Mouse (Mus musculus) megakaryocyte, adult 5-6 weeks (primary cell): ENCODE measurements around the gene Dnajc11. TPM values are rescaled to one million over a fixed set of nuclear protein-coding genes. Genes with fewer than 3 reads are reported as not detected.
A peak's percentile ranks its signal among the peaks of the same experiment; 100 is the strongest.

ENCODE experiments used
- ATAC-seq: 2 replicates; pipeline ENCODE4 v1.8.0; 2016; ENCODE audit warnings: mild to moderate bottlenecking, inconsistent platforms; ENCODE audit not compliant: poor library complexity, severe bottlenecking
- total RNA-seq, 2 experiments: library from RNA; stranded (forward) in 1 of 2; stranded (reverse) in 1 of 2; fragments of 153-499, 151-499 nt in 1 of 2; fragments of 221-1000, 200-1000 nt in 1 of 2; gene quantifications; 2 replicates each; pipeline versions ENCODE4 v1.2.3 to v1.2.4; 2015 to 2017

Gene Dnajc11
- total RNA-seq, 2 experiments from 2014 or later = 18.1 to 34.7 TPM

- ATAC-seq = peak; percentile 27; the same call in 1 of the 2 replicates
Observed at GRCm38 (mm10) chr4:151932576-151933504, 651 bp upstream of the Dnajc11 start.

DNA sequence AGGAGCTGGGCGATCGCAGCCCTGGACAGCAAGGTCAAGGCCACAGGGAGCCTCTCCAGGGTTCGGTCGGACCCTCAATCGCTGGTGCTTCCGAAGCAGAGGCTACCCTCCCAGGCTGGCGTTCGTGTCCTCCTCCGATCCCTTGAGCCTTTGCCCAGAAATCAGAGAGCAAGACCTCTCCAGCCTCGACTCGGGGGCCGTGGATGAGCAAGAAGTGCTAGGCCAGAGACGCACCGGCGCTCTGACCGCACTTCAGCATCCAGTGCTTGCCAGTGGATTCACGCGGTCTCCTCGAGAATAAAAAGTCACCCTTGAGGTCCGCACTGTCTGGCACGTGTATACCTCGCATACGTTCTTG is 703 bp downstream of the Dnajc11 start:
- peak; percentile 17 for ATAC-seq

DNA sequence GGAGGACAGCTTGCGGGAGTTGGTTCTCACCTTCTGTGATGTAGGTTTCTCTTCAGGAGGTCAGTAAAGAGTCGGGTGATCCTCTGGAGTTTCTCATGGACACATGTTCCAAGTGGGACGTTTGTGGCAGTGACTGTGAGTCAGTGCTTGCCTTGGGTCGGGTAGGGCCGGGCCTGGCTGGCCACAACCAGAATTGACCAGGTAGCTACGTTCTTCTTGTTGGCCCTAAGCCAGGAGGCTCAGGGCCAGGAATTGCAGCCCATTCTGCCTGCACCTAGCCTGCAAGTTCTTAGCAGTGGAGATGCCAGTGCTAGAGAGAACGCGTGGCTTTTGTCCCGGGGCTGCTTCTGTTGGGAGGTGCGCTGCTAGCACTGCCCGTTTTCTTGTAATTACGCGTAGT is 4.0 kb downstream of the Dnajc11 start:
- ATAC-seq = no peak

DNA sequence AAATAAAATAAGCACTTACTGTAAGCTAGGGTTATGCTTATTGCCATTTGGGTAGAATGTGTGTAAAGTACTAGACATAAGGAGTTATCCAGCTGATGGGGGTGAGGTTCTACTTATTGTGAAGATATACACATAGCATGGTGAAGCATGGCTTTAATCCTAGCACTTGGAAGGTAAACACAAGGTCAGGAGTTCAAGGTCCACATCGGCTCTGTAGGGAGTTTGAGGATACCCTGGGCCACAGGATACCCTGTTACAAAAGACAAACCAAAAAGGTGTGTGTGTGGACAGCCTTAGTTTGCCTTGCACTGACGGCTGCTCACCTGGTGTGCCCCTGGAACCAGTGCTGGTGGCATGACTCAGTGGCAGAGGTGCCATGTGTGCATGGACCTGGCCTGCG is 4.6 kb downstream of the Dnajc11 start:
- no peak for ATAC-seq

DNA sequence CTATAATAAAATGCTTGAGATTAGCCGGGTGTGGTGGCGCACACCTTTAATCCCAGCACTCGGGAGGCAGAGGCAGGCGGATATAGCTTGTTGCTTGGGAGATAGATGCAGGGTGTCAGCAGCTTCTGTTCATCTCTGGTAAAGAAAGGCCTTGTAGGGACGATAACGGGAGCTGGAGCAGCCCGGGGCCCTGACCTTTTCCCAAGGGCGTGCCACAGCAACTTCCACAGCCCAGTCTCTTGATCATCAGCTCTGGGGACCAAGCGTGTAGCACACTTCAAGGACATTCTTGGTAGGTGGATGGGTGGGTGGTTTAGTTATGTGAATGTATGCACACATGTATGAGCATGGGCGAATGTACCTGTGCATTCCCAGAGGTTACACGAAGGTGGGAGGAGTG is 12.7 kb downstream of the Dnajc11 start:
- no peak for ATAC-seq

DNA sequence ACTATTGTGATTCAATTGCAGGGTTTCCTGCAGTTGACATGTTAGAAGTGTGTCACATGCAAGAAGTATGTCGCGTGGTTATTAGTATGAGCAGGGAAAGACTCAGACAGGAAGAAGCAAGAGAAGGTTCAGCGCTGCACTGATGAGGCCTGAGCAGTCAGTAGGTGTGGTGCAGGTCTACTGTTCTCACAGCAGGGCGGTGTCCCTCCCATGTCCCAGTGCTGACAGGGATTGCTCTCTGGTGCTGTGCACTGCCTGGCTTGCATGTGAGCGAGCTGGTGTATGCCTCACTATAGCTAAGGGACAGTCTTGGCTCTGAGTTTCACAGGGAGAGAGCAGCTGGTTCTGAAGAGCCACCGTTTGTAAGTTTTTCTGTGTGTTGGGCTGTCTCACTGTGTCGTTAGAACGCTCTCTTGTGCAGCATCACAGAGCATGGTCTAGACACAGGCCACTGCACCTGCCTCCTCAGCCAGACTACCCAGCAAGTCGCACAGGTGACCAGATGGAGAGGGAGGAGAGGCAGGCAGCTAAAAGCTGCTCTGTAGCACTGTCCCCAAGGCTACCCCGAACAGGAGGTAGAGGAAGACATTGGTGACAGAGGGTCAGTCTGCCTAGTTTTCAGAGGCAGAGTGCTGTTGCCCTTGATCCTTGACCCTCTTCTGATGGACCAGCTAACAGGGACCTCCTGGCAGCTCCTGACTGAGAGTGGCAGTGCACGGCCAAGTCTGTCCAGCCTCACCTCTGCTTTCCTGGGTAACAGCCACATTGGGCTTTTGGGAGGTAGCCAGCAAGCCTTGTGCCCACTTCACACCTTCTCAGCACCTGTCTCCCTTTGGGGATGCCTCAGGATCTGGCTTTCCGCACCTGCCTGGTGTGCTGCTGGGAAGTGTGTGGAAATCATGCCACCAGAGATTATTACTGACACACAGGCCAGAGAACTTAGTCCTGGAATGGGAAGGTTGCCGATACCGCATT is 15.3 kb downstream of the Dnajc11 start:
- no peak for ATAC-seq

- ATAC-seq = no peak
Observed at GRCm38 (mm10) chr4:151953209-151953608, 19.7 kb downstream of the Dnajc11 start.

DNA sequence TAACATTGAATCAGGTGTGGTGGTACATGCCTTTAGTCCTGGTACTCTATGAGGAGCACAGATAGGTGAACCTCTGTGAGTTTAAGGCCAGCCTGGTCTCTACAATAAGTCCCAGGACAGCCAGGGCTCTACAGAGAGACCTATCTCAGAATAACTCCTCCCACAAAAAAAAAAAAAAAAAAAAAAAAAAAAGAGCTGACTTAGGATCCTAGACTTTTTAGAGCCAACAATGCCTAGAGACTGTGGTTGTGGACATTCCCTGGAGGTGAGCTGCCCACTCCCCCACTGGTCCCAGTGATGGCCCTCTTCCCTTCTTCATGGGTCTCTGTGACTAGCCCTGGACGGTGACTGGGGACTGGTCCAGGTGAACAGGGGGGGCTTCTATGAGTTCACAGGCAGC is 22.3 kb downstream of the Dnajc11 start:
- ATAC-seq = no peak

- 0 out of 2 replicates have a peak, but pooled peaks have one; percentile 38 for ATAC-seq
Observed at GRCm38 (mm10) chr4:151957584-151958315, 24.3 kb downstream of the Dnajc11 start.

GRCm38 (mm10) chr4:151959849-151960512 is 26.5 kb downstream of the Dnajc11 start:
- no peak for ATAC-seq

GRCm38 (mm10) chr4:151960513-151960854 is 27.0 kb downstream of the Dnajc11 start:
- ATAC-seq = peak; percentile 55

- peak; percentile 90 for ATAC-seq
Observed at GRCm38 (mm10) chr4:151962817-151963216, 29.3 kb downstream of the Dnajc11 start.

DNA sequence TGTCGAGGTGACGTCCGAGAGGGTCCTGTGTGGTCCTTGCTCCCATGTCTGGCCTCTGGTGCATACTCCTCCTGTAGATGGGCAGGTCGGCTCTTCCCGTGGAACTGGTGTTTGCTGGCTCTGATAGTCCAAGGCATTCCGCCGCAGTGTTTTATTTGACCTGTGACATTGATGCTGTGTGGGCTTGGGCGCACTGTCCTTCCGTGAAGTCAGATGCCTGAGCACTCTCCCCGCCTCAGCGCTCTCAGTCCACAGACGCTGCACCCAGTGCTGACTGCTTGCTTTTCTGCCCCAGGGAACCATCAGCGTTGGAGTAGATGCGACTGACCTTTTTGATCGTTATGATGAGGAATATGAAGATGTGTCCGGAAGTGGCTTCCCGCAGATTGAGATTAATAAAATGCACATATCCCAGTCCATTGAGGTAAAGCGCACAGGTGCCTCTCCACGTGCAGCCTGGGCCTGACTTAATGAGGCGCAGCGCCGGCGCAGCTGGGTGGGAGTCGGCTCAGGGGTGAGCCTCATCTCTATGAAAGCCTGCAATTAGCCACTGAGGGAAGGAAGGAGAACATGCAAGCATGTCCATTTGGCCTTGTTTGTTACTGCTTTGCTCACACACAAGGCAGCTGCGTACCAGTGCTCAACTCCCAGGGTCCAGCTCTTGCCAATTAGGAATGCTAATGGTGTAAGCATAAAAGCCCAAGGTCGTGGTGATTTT is 34.9 kb downstream of the Dnajc11 start:
- no peak for ATAC-seq

- 0 out of 2 replicates have a peak, but pooled peaks have one; percentile 46 for ATAC-seq
Observed at GRCm38 (mm10) chr4:151972221-151972967, 38.9 kb downstream of the Dnajc11 start.

GRCm38 (mm10) chr4:151975441-151975840 is 42.0 kb downstream of the Dnajc11 start:
- ATAC-seq = no peak; the same call in 1 of the 2 replicates

DNA sequence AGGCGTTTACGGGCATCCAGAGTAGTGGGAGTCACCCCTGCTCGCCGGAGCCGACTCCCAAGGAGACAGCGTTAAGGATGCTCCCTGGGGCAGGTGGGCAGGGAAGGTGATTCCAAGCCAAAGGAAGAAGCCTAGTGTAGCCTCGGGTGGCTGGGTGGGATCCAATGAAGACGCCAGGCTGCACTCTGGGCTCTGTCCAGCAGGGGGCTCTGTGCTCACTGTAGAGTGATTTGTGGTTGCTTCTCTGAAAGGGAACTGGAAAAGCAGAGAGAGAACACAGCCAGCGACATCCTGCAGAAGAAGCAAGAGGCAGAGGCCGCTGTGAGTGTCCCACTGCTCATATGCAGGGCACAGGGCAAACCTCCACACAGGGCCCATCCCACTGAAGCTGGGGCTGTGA is 44.3 kb downstream of the Dnajc11 start:
- peak; percentile 79 for ATAC-seq

GRCm38 (mm10) chr4:151980699-151981098 is 47.2 kb downstream of the Dnajc11 start:
- peak; percentile 31; the same call in 1 of the 2 replicates for ATAC-seq

- peak; percentile 89 for ATAC-seq
Observed at GRCm38 (mm10) chr4:151981363-151981762, 47.9 kb downstream of the Dnajc11 start.

GRCm38 (mm10) chr4:151983043-151983442 is 49.6 kb downstream of the Dnajc11 start:
- no peak for ATAC-seq
